Mouse (Mus musculus) left cerebral cortex, postnatal 25 days (tissue): ENCODE data around the gene Igbp1. TPM values are rescaled to one million over a fixed set of nuclear protein-coding genes. Genes with fewer than 3 reads are reported as not detected.

ENCODE experiments used
- total RNA-seq, 2 experiments: library from RNA; stranded (reverse); gene quantifications; 2 replicates each; pipeline ENCODE4 v1.2.3; 2021

Igbp1 gene
- total RNA-seq, 2 experiments from 2014 or later: 33.3 to 34.9 TPM

Other genes starting within 250 kb of the Igbp1 start
- not detected for gene Otud6a, start 65.3 kb upstream of the Igbp1 start, total RNA-seq
- under 1 TPM in 1 of 2 experiments, not detected in 1; 0.21 TPM for gene Awat2, start 51.6 kb upstream of the Igbp1 start, total RNA-seq
- under 1 TPM; 0.37 TPM for gene Dgat2l6, start 30.5 kb downstream of the Igbp1 start, total RNA-seq
- not detected for gene Awat1, start 78.0 kb downstream of the Igbp1 start, total RNA-seq
- not detected for gene P2ry4, start 100.6 kb downstream of the Igbp1 start, total RNA-seq
- 1 to 10 TPM; 1.3 to 2.3 TPM for gene Arr3, start 111.2 kb downstream of the Igbp1 start, total RNA-seq
- under 1 TPM; 0.66 to 0.98 TPM for gene Kif4, start 131.4 kb downstream of the Igbp1 start, total RNA-seq
- 10 to 100 TPM; 44.4 to 51.7 TPM for gene Pdzd11, start 132.3 kb downstream of the Igbp1 start, total RNA-seq
- 10 to 100 TPM in 1 of 2 experiments, 1 to 10 TPM in 1; 8.5 to 11.6 TPM for gene Gdpd2, start 235.6 kb downstream of the Igbp1 start, total RNA-seq